ENCODE assay signal across 8 mouse cellular contexts in the genomic region with DNA sequence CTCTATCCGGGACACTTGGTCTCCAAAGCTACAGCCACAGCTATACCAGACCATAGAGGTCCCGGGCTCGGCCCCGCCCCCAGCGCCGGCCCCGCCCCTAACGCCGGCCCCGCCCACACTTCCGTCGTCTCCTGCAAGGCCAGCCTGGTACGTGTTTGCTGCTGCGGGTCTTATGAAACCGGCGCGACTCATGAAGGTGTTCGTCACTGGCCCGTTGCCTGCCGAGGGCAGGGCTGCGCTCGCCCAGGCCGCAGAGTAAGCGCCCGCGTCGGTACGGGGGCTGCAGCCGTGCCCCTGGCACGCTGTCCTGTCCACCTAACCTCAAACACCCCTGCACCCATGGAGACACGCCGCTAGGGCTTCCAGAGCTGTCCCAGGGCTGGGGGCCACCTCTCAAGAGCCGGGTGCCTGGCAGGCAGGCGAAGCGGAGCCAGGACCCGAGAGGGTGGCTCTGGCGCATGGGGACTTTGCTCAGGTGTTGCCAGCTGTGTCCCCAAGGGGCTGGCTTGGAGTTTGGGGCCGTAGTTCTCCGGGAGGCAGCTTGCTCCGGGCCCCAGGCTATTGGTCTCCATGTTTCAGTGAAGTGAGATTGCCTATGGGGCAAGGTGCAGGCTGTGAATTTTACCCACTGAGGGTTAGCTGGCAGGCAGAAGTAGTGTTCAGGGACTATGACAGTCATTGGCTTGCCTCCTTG. TPM values are rescaled to one million over a fixed set of nuclear protein-coding genes. Genes with fewer than 3 reads are reported as not detected.
DNase-seq lines count a peak whose midpoint lies in the region; ATAC-seq and TF ChIP-seq lines count a peak whose summit lies in the region.

Gene Grhpr, plus strand, starts transcription at position 116 of the 694 bp plus-strand sequence.

- H3K27ac ChIP-seq in heart, embryonic 12.5 days (ENCODE audit: poor library complexity, severe bottlenecking): peak within 1 kb of the TSS; percentile 81
- H3K27ac ChIP-seq in kidney, postnatal 0 days: peak within 1 kb of the TSS; percentile 93
- H3K27ac ChIP-seq in liver, embryonic 11.5 days (ENCODE audit: low read depth, low read length): peak within 1 kb of the TSS; percentile 91
- H3K27ac ChIP-seq in stomach, embryonic 14.5 days (ENCODE audit: low read length): peak within 1 kb of the TSS; percentile 67

- peaks cover 41% of the 10 kb centered on the region for H3K36me3 ChIP-seq in erythroblast, embryonic 14.5 days (ENCODE audit: control insufficient read depth)
- peaks cover 27% of the 10 kb centered on the region for H3K36me3 ChIP-seq in heart, embryonic 12.5 days
- 0 out of 2 replicates have a peak, but pooled peaks cover 8% of the 10 kb centered on the region for H3K36me3 ChIP-seq in kidney, postnatal 0 days (ENCODE audit: insufficient read depth, low read length)
- H3K36me3 ChIP-seq in liver, embryonic 11.5 days (ENCODE audit: control insufficient read depth, insufficient read depth, low read length): peaks cover 5% of the 10 kb centered on the region; the same call in 1 of the 2 replicates
- H3K36me3 ChIP-seq in stomach, embryonic 14.5 days (ENCODE audit: control insufficient read depth, insufficient read depth, low read length): no peaks in the 10 kb centered on the region

- peaks cover 41% of the 10 kb centered on the region for H3K4me1 ChIP-seq in erythroblast, embryonic 14.5 days (ENCODE audit: control insufficient read depth)
- H3K4me1 ChIP-seq in heart, embryonic 12.5 days (replicated peaks): peaks cover 30% of the 10 kb centered on the region
- H3K4me1 ChIP-seq in kidney, postnatal 0 days (replicated peaks; ENCODE audit: insufficient read depth, low read length): peaks cover 33% of the 10 kb centered on the region
- peaks cover 26% of the 10 kb centered on the region for H3K4me1 ChIP-seq in liver, embryonic 11.5 days (replicated peaks; ENCODE audit: control insufficient read depth, insufficient read depth, low read length)
- H3K4me1 ChIP-seq in stomach, embryonic 14.5 days (ENCODE audit: control insufficient read depth, insufficient read depth, low read length): peaks cover 14% of the 10 kb centered on the region

- peak within 1 kb of the TSS; percentile 84 for H3K4me3 ChIP-seq in erythroblast, embryonic 14.5 days (replicated peaks)
- peak within 1 kb of the TSS; percentile 64 for H3K4me3 ChIP-seq in heart, embryonic 12.5 days
- peak within 1 kb of the TSS; percentile 67 for H3K4me3 ChIP-seq in kidney, postnatal 0 days (replicated peaks; ENCODE audit: low read depth, low read length)
- H3K4me3 ChIP-seq in liver, embryonic 11.5 days (ENCODE audit: low read depth, low read length): peak within 1 kb of the TSS; percentile 90
- H3K4me3 ChIP-seq in stomach, embryonic 14.5 days (ENCODE audit: low read depth, low read length): peak within 1 kb of the TSS; percentile 73

- peak; percentile 87 to 88 for DNase-seq in B cell, adult 2 months
- DNase-seq in brain, adult 2 months (ENCODE audit: low read depth, low spot score): peak; percentile 88
- DNase-seq in kidney, postnatal 0 days (ENCODE audit: low spot score): peak; percentile 87
- DNase-seq in liver, embryonic 11.5 days (ENCODE audit: low spot score): peak; percentile 98
- DNase-seq in naive thymus-derived CD4-positive, alpha-beta T cell, adult 2 months (ENCODE audit: low read depth): peak; percentile 92

- H3K9me3 ChIP-seq in erythroblast, embryonic 14.5 days (ENCODE audit: control insufficient read depth, low read length): peaks cover 3% of the 10 kb centered on the region; the same call in 1 of the 2 replicates
- no peaks in the 10 kb centered on the region for H3K9me3 ChIP-seq in heart, embryonic 12.5 days (replicated peaks)
- no peaks in the 10 kb centered on the region for H3K9me3 ChIP-seq in kidney, postnatal 0 days (replicated peaks; ENCODE audit: low read length)
- H3K9me3 ChIP-seq in liver, embryonic 11.5 days (ENCODE audit: control insufficient read depth, low read length): no peaks in the 10 kb centered on the region
- H3K9me3 ChIP-seq in stomach, embryonic 14.5 days (ENCODE audit: control insufficient read depth, low read depth, low read length): no peaks in the 10 kb centered on the region

- no peaks in the 10 kb centered on the region for H3K27me3 ChIP-seq in erythroblast, embryonic 14.5 days (ENCODE audit: control insufficient read depth)
- H3K27me3 ChIP-seq in heart, embryonic 12.5 days (replicated peaks): no peaks in the 10 kb centered on the region
- H3K27me3 ChIP-seq in kidney, postnatal 0 days (ENCODE audit: insufficient read depth, low read length): no peaks in the 10 kb centered on the region
- no peaks in the 10 kb centered on the region for H3K27me3 ChIP-seq in liver, embryonic 11.5 days (replicated peaks; ENCODE audit: control insufficient read depth, insufficient read depth, low read length)
- no peaks in the 10 kb centered on the region for H3K27me3 ChIP-seq in stomach, embryonic 14.5 days (ENCODE audit: control insufficient read depth, insufficient read depth, low read length)

- TF ChIP-seq CTCF in kidney, postnatal 0 days (IDR thresholded peaks at IDR 0.05; ENCODE audit: low read depth): peak; percentile 47

- peak within 1 kb of the TSS; percentile 80 for H3K9ac ChIP-seq in heart, embryonic 12.5 days
- H3K9ac ChIP-seq in kidney, postnatal 0 days (ENCODE audit: low read depth, low read length): peak within 1 kb of the TSS; percentile 83
- peak within 1 kb of the TSS; percentile 96 for H3K9ac ChIP-seq in liver, embryonic 11.5 days (ENCODE audit: low read depth, low read length)
- peak within 1 kb of the TSS; percentile 84 for H3K9ac ChIP-seq in stomach, embryonic 14.5 days (replicated peaks; ENCODE audit: low read depth, low read length)

- ATAC-seq in heart, embryonic 12.5 days (ENCODE audit: insufficient number of reproducible peaks, low FRiP score): peak; percentile 96
- peak; percentile 90 for ATAC-seq in kidney, postnatal 0 days (replicated peaks; ENCODE audit: low FRiP score, low read depth)
- peak; percentile 95 for ATAC-seq in liver, embryonic 11.5 days (replicated peaks; ENCODE audit: low FRiP score)
- ATAC-seq in stomach, embryonic 14.5 days (ENCODE audit: insufficient number of reproducible peaks, insufficient read depth, low FRiP score, low read depth): peak; percentile 94

- peak within 1 kb of the TSS; percentile 88 for H3K4me2 ChIP-seq in heart, embryonic 12.5 days
- peak within 1 kb of the TSS; percentile 97 for H3K4me2 ChIP-seq in kidney, postnatal 0 days (ENCODE audit: low read length)
- peak within 1 kb of the TSS; percentile 88 for H3K4me2 ChIP-seq in liver, embryonic 11.5 days
- H3K4me2 ChIP-seq in stomach, embryonic 14.5 days (replicated peaks; ENCODE audit: low read depth, low read length): peak within 1 kb of the TSS; percentile 91

- 1% methylated on average over 40 of the region's 40 CpGs for WGBS in heart, embryonic 12.5 days
- WGBS in kidney, postnatal 0 days: under 1% methylated on average over 40 of the region's 40 CpGs
- under 1% methylated on average over 40 of the region's 40 CpGs for WGBS in liver, embryonic 11.5 days
- WGBS in stomach, embryonic 14.5 days: 1% methylated on average over 40 of the region's 40 CpGs

RNA-seq across cellular contexts. Expression of gene Grhpr, which starts in this region (rescaled TPM):
- polyA plus RNA-seq in erythroblast, embryonic 14.5 days (2012): 3.9 and 6.0 TPM in 2 replicates
- 89.0 and 89.3 TPM in 2 replicates for polyA plus RNA-seq in heart, embryonic 12.5 days (2016; fragmentation: Nextera tagmentation; extraction: Ambion mirVana)
- 131 and 148 TPM in 2 replicates for polyA plus RNA-seq in kidney, postnatal 0 days (2015; fragmentation: Nextera tagmentation; extraction: Ambion mirVana)
- polyA plus RNA-seq in liver, embryonic 11.5 days (2014; fragmentation: Nextera tagmentation; extraction: Ambion mirVana): 128 and 139 TPM in 2 replicates
- 48.0 and 55.8 TPM in 2 replicates for polyA plus RNA-seq in stomach, embryonic 14.5 days (2014; fragmentation: Nextera tagmentation; extraction: Ambion mirVana)

Comparison
In these comparisons a context has a peak if more than half of its experiments do, and no peak if none do; other contexts are left out.
1. Peak in every context shown above with its lines: DNase-seq, ATAC-seq, H3K4me3 ChIP-seq and H3K27ac ChIP-seq.